Mouse (Mus musculus) midbrain, embryonic 14.5 days (tissue): ENCODE results near the gene P2ry6. TPM values are rescaled to one million over a fixed set of nuclear protein-coding genes. Genes with fewer than 3 reads are reported as not detected.

Experiments used
- ATAC-seq: fragments of 200-750 bp; cut with Nextera tagmentation; 2 replicates; pipeline ENCODE4 v1.8.0; 2017; ENCODE audit warnings: moderate number of reproducible peaks, moderate library complexity; ENCODE audit not compliant: low FRiP score, low TSS enrichment
- DNase-seq: peaks from one replicate; pipeline ENCODE4 v3.0.0-alpha.2; 2015
- H3K27ac ChIP-seq: fragments of 300-500 bp; sonication (generic); replicated peaks from 2 replicates; pipeline ENCODE4 v1.5.1; 2014; ENCODE audit warnings: mild to moderate bottlenecking, low read depth, low read length, moderate library complexity
- H3K27me3 ChIP-seq: fragments of 300-500 bp; sonication (generic); 2 replicates; pipeline ENCODE4 v1.6.1; 2014; ENCODE audit warnings: low read length, control low read depth, mixed read lengths; ENCODE audit not compliant: control insufficient read depth, insufficient read depth
- H3K36me3 ChIP-seq: fragments of 300-500 bp; sonication (generic); 2 replicates; pipeline ENCODE4 v1.6.1; 2014; ENCODE audit warnings: low read length, control low read depth; ENCODE audit not compliant: control insufficient read depth, insufficient read depth
- H3K4me1 ChIP-seq: fragments of 300-500 bp; sonication (generic); 2 replicates; pipeline ENCODE4 v1.6.1; 2014; ENCODE audit warnings: mild to moderate bottlenecking, antibody characterized with exemption, low read length, control low read depth; ENCODE audit not compliant: control insufficient read depth, insufficient read depth
- H3K4me2 ChIP-seq: fragments of 300-500 bp; sonication (generic); 2 replicates; pipeline ENCODE4 v1.6.1; 2014; ENCODE audit warnings: mild to moderate bottlenecking, low read length, moderate library complexity
- H3K4me3 ChIP-seq: fragments of 300-500 bp; sonication (generic); replicated peaks from 2 replicates; pipeline ENCODE4 v1.5.1; 2014; ENCODE audit warnings: low read depth, low read length
- H3K9ac ChIP-seq: fragments of 300-500 bp; sonication (generic); replicated peaks from 2 replicates; pipeline ENCODE4 v1.6.1; 2014; ENCODE audit warnings: mild to moderate bottlenecking, low read length, moderate library complexity
- H3K9me3 ChIP-seq: fragments of 300-500 bp; sonication (generic); 2 replicates; pipeline ENCODE4 v1.6.1; 2016; ENCODE audit warnings: low read length, control low read depth, mixed read lengths; ENCODE audit not compliant: control insufficient read depth
- WGBS: fragments of 180-500 bp; shearing (Covaris S2); extraction: QIAGEN DNeasy Blood & Tissue Kit; methylation state at CpG from one replicate; pipeline ENCODE4 v1.1.7; 2014; 5-methylcytosine and 5-hydroxymethylcytosine counted together
- polyA plus RNA-seq: library from polyadenylated mRNA; unstranded; fragments of >200 nt; fragmentation: Nextera tagmentation; extraction: Ambion mirVana; gene quantifications from 2 replicates; pipeline ENCODE4 v1.2.1, GENCODE M21; 2014

The P2ry6 gene
- polyA plus RNA-seq, 1 experiment from 2014 or later = 2.7 TPM

DNA sequence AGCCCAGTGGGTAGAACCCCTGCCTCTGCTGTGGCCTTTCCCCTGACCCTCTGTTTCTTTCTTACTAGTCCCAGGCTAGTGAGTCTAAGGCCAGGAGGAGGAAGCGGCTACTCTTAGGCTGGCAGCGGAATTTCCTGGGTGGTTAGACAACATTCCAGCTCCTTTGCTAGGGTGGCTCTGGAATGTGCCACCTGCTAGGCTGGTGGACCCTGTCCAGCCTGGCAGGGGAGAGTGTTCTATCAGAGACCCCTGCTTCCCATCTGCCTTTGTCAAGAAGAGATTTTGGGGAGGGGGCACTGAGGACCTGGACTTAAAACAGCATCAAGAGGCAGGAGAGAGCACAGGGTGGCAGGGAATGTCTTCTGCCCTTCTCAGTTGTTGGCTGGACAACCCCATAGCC is 31.8 kb upstream of the P2ry6 start:
- Histone ChIP-seq H3K27ac (no peak overlapping the region), H3K27me3 (peaks cover 18% of the 10 kb centered on the region), H3K4me3 (no peak overlapping the region), H3K9ac (no peak overlapping the region), H3K4me1 (peaks cover under 1% of the 10 kb centered on the region; the same call in 1 of the 2 replicates), H3K9me3 (no peaks in the 10 kb centered on the region), H3K4me2 (no peak overlapping the region), H3K36me3 (no peaks in the 10 kb centered on the region)
- ATAC-seq = no peak
- 68% methylated on average over 2 of the region's 2 CpGs for WGBS
- no peak for DNase-seq

DNA sequence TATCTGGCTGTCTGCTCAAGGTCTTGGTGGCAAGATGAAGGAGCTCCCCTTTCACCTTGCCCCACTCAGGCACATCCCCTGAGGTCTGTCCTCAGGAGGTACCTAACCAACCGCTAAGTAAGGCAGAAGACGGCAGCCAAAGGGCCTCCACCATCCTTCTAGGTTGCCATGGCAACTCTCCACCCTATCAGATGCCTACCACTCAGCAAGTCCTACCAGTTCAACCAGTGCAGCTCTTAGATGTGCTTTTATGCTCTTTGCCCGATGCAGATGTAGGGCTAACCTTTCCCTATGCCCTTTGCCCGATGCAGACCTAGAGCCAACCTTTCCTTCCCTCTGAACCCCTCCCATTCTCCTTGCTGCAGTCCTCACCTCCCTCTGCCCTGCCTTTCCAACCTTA is 30.7 kb upstream of the P2ry6 start:
- no peak overlapping the region for H3K9ac ChIP-seq
- no peaks in the 10 kb centered on the region for H3K4me1 ChIP-seq
- H3K9me3 ChIP-seq = no peaks in the 10 kb centered on the region
- peaks cover 7% of the 10 kb centered on the region for H3K27me3 ChIP-seq
- DNase-seq (no peak), ATAC-seq (no peak)
- no peaks in the 10 kb centered on the region for H3K36me3 ChIP-seq
- whole genome bisulfite sequencing = 45% methylated on average over 4 of the region's 4 CpGs
- H3K4me3 ChIP-seq = no peak overlapping the region
- no peak overlapping the region for H3K4me2 ChIP-seq
- no peak overlapping the region for H3K27ac ChIP-seq

DNA sequence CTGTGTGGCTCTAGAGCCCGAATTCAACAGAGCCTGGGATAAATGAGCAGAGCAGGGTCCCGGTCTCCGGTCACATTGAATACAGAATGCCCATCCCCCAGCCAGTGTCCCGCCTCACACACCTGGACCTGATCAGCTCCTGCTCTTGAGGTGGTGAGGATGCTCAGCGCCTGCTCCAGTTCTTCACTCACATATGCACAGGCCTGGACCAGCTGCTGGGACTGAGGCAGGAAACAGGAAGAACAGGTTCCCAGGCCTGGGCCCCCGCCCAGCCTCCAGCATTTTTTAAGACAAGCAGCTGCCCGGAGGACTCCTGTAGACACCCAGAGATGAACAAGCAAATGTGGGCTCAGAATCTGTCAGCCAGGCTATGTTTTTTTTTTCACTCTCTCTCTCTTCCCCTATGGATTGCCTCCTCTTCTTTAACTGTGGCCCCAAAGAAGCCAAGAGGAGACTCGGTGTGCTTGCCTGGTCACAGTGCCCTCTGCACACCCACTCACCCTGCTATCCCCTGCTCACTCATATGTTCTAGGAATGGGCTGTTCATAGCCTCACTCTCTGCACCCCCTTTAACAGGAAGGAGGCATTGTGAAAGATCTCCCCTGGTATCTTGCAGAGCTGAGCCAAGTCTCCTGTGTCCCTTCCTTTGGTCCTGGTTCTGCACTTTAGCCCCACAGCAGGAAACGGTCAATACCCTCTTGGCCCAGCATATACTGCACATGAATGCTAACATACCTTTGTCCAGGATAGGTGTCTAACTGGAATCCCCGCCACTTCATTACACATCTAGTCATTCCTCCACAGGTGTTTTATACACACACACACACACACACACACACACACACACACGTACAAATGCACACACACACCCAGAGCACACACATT is 29.2 kb upstream of the P2ry6 start:
- no peaks in the 10 kb centered on the region for H3K4me1 ChIP-seq
- no peaks in the 10 kb centered on the region for H3K9me3 ChIP-seq
- no peak overlapping the region for H3K4me2 ChIP-seq
- DNase-seq = no peak
- WGBS = 82% methylated on average over 11 of the region's 11 CpGs
- ATAC-seq = no peak
- H3K27me3 ChIP-seq = no peaks in the 10 kb centered on the region; the same call in 1 of the 2 replicates
- no peak overlapping the region for H3K27ac ChIP-seq
- H3K9ac ChIP-seq = no peak overlapping the region
- no peak overlapping the region for H3K4me3 ChIP-seq
- H3K36me3 ChIP-seq = no peaks in the 10 kb centered on the region

DNA sequence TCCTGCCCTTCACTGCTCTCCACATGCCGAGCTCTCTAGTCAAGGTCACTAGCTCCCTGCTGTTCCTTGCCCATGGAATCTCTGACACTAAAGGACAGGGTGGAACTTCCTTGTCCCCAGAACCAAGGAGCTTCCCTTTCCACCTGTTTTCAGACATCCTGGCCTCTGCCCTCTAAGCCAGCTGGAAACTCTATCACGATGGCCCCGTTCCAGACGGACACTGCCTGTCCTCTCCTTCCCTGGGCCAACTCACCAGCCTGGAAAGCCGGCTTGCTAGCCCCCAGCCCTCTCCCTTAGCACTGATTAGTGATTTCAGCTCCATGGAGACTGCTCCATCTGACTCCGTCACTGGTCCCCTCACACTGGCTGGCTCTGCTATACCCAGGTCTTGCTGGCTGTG is 27.8 kb upstream of the P2ry6 start:
- H3K4me2 ChIP-seq = no peak overlapping the region
- DNase-seq (no peak), ATAC-seq (no peak)
- no peaks in the 10 kb centered on the region for H3K27me3 ChIP-seq
- 75% methylated on average over 6 of the region's 6 CpGs for WGBS
- H3K27ac ChIP-seq = no peak overlapping the region
- H3K9me3 ChIP-seq = no peaks in the 10 kb centered on the region
- no peak overlapping the region for H3K4me3 ChIP-seq
- H3K36me3 ChIP-seq = no peaks in the 10 kb centered on the region
- no peak overlapping the region for H3K9ac ChIP-seq
- no peaks in the 10 kb centered on the region for H3K4me1 ChIP-seq

DNA sequence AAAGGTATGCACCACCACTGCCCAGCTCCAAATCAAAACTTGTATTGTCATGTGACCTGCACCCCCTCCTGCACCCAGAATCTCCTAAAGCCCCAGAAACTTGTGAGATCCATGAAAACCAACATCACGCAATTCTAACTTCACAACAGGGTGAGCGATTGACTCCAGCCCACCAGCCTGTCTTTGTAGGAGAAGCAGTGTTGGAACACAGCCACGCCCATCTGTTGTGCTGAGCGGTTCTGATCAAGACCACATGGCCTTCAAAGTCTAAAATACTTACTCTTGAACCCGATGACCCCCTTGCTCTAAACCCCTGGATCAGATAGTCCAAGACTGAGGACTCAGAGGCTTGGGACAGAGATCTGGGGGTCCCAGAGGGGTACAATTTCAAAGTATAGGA is 25.2 kb upstream of the P2ry6 start:
- Histone ChIP-seq H3K9me3 (no peaks in the 10 kb centered on the region), H3K9ac (no peak overlapping the region), H3K27ac (no peak overlapping the region), H3K4me2 (no peak overlapping the region), H3K27me3 (no peaks in the 10 kb centered on the region), H3K36me3 (no peaks in the 10 kb centered on the region), H3K4me1 (no peaks in the 10 kb centered on the region), H3K4me3 (no peak overlapping the region)
- WGBS = 88% methylated on average over 5 of the region's 5 CpGs
- no peak for DNase-seq
- no peak for ATAC-seq

DNA sequence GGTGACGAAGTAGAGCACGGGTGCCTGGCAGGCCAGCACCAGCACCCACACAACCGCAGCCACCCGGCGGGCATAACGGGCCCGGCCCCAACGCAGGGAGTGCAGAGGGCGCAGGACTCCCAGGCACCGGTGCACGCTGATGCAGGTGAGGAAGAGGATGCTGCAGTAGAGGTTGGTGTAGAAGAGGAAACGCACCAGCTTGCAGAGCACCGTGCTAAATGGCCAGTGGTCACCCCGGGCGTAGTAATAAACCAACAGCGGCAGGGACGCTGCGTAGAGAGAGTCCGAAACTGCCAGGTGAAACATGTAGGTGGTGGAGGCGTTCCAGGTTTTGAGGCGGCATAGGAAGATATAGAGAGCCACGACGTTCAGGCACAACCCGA is 24.1 kb upstream of the P2ry6 start:
- DNase-seq (no peak), ATAC-seq (no peak)
- H3K27ac ChIP-seq = no peak overlapping the region
- H3K4me3 ChIP-seq = no peak overlapping the region
- no peaks in the 10 kb centered on the region for H3K4me1 ChIP-seq
- H3K4me2 ChIP-seq = no peak overlapping the region
- no peaks in the 10 kb centered on the region for H3K27me3 ChIP-seq
- no peaks in the 10 kb centered on the region for H3K36me3 ChIP-seq
- no peaks in the 10 kb centered on the region for H3K9me3 ChIP-seq
- no peak overlapping the region for H3K9ac ChIP-seq
- WGBS = 90% methylated on average over 24 of the region's 24 CpGs

DNA sequence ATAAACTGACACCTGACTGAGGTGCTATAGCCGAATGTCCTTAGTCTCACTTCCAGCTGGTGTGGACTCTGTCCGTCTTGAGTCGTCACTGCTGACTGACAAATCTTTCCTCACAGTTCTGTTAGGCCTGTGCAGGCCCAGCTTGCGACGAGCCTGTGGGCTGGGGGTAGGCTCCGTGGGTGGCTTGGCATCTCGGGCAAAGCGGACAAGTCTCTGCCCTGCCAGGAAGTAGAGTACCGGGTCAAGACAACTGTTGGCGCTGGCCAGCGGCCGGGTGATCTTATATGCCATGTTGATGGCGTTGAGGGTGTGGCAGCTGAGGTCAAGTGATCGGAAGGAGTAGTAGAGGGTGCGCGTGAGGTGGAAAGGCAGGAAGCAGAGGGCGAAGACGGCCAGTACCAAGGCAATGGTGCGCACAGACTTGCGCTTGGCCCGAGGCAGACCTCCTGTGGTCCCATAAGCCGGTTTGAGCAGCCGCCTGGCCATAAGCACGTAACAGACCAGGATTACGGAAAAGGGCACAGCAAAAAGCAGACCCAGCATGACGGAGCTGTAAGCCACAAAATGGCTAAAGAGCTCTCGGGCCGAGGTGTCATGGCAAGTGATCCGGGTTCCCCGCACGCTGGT is 23.6 kb upstream of the P2ry6 start:
- Histone ChIP-seq H3K4me2 (no peak overlapping the region), H3K9me3 (no peaks in the 10 kb centered on the region), H3K4me3 (no peak overlapping the region), H3K36me3 (no peaks in the 10 kb centered on the region), H3K27me3 (no peaks in the 10 kb centered on the region), H3K9ac (no peak overlapping the region), H3K4me1 (no peaks in the 10 kb centered on the region), H3K27ac (no peak overlapping the region)
- ATAC-seq (no peak), DNase-seq (no peak)
- 89% methylated on average over 31 of the region's 31 CpGs for WGBS

DNA sequence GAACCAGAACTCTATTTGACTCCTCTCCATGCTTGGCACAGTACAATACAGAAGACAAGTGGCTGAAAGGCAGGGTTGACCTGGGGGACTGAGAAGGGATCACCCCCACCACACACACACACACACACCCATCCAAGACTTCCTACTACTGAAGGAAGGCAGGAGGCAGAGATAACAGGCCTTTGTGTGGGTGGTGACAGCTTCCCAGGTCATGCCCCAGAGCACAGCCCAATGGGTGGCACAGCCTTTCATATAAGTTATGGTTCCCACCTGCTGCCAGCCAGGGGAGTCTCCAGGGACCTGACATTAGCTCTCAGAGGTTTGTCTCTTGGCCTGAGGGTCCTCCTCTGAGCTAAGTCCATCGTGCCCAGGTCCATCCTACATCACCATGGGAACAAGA is 22.8 kb upstream of the P2ry6 start:
- H3K27me3 ChIP-seq = no peaks in the 10 kb centered on the region
- WGBS = 57% methylated on average over 1 of the region's 1 CpGs
- no peak for ATAC-seq

DNA sequence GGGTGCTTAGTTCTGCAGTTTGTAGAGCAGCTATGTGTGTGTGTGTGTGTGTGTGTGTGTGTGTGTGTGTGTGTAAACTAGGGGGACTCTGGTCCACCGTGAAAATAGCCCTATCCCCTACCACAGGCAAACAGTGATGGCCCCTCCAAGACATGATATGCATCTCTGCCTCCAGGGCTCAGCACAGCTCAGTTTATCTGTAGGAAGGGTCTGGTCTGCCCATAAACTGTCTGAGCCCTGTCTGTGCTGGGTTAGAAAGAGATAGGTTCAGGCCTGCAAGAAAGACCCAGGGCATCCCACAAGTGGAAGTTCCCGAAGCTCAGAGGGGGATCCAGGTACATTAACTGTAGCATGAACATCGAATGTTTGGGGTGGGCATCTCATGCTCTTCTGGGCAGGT is 21.5 kb upstream of the P2ry6 start:
- WGBS = 90% methylated on average over 3 of the region's 3 CpGs
- ATAC-seq = no peak

More for the DNA sequence above, 22.8 kb upstream of the P2ry6 start:
- H3K4me1 ChIP-seq = no peaks in the 10 kb centered on the region
- no peak for DNase-seq
- H3K4me2 ChIP-seq = no peak overlapping the region
- no peak overlapping the region for H3K4me3 ChIP-seq
- H3K36me3 ChIP-seq = no peaks in the 10 kb centered on the region
- H3K27ac ChIP-seq = no peak overlapping the region
- H3K9ac ChIP-seq = no peak overlapping the region
- H3K9me3 ChIP-seq = no peaks in the 10 kb centered on the region

More for the DNA sequence above, 21.5 kb upstream of the P2ry6 start:
- no peaks in the 10 kb centered on the region for H3K27me3 ChIP-seq
- H3K4me1 ChIP-seq = no peaks in the 10 kb centered on the region
- no peak overlapping the region for H3K4me2 ChIP-seq
- H3K36me3 ChIP-seq = no peaks in the 10 kb centered on the region
- H3K9ac ChIP-seq = no peak overlapping the region
- no peak for DNase-seq
- H3K9me3 ChIP-seq = no peaks in the 10 kb centered on the region
- no peak overlapping the region for H3K27ac ChIP-seq
- no peak overlapping the region for H3K4me3 ChIP-seq
